Mouse (Mus musculus): Measurements from ENCODE around the gene A930018P22Rik. TPM values are rescaled to one million over a fixed set of nuclear protein-coding genes. Genes with fewer than 3 reads are reported as not detected.

The A930018P22Rik gene
- polyA plus RNA-seq, 1 experiment: not detected

GRCm38 (mm10) chr2:104124071-104124470, 1.5 kb downstream of the A930018P22Rik start:
- TF ChIP-seq POLR2A (IDR thresholded peaks at IDR 0.05; ENCODE audit: borderline replicate concordance, extremely low read depth, insufficient read depth, insufficient read length, poor library complexity, severe bottlenecking): no peak
- TF ChIP-seq CTCF (IDR thresholded peaks at IDR 0.05; ENCODE audit: borderline replicate concordance, extremely low read depth, insufficient read depth, insufficient read length): no peak
- no peak for DNase-seq (ENCODE audit: low read depth)

- DNase-seq (ENCODE audit: low read depth): no peak
- no peak for TF ChIP-seq POLR2A (IDR thresholded peaks at IDR 0.05; ENCODE audit: borderline replicate concordance, extremely low read depth, insufficient read depth, insufficient read length, poor library complexity, severe bottlenecking)
Observed at GRCm38 (mm10) chr2:104128803-104129531, 6.4 kb downstream of the A930018P22Rik start.

DNA sequence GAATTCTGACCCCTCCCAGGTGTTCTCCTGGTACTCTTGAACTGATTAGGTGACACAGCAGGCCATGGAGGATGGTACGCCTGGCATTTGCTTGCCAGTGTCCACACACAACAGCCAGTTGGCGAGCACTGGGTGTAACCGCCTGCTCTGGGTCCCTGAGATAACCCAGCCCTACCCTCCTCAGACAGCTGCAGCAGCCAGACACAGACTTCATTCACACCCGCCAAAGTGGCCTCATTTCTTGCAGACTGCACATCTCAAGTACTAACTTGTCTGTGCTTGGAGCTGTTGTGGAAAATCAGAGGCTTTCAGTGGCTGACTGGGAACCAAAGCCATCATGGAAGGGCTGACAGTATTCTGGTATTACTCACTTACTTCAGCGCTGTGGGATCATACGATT, 7.6 kb downstream of the A930018P22Rik start:
- no peak for DNase-seq (ENCODE audit: low read depth)
- TF ChIP-seq POLR2A (IDR thresholded peaks at IDR 0.05; ENCODE audit: borderline replicate concordance, extremely low read depth, insufficient read depth, insufficient read length, poor library complexity, severe bottlenecking) (no peak), CTCF (IDR thresholded peaks at IDR 0.05; ENCODE audit: borderline replicate concordance, extremely low read depth, insufficient read depth, insufficient read length) (no peak)

- DNase-seq (ENCODE audit: low read depth): no peak
- TF ChIP-seq POLR2A (IDR thresholded peaks at IDR 0.05; ENCODE audit: borderline replicate concordance, extremely low read depth, insufficient read depth, insufficient read length, poor library complexity, severe bottlenecking) (no peak), CTCF (IDR thresholded peaks at IDR 0.05; ENCODE audit: borderline replicate concordance, extremely low read depth, insufficient read depth, insufficient read length) (peak; percentile 60)
Observed at GRCm38 (mm10) chr2:104130969-104131368, 8.4 kb downstream of the A930018P22Rik start.

DNA sequence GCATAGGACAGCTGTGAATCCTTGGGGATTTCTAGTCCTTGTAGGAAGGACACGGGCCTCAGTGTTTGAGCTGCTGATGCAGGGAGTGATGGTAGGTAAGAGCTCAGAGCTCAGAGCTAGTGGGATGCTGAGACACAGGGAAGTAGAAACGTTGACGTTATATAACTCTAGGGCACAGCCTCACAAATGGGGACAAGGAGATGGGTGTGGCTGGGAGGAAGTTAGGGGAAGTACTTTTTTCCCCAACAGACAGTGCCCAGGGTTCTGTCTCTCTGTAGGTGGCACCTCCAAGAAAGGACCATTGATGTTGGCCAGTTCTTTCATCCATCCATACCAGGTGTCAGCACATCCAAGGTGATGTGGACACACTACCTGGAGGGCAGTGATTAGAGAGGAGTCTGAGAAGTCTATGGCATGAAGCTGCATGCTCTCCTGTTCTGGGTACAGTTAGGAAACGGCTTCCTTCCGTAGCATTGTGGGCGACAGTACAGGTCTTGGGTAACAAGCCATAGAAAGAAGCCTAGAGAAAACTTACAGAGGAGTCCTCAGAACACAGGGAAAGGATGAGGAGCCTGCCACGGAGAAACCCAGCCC, 9.8 kb downstream of the A930018P22Rik start:
- TF ChIP-seq CTCF (IDR thresholded peaks at IDR 0.05; ENCODE audit: borderline replicate concordance, extremely low read depth, insufficient read depth, insufficient read length): no peak
- no peak for DNase-seq (ENCODE audit: low read depth)

- TF ChIP-seq POLR2A (IDR thresholded peaks at IDR 0.05; ENCODE audit: borderline replicate concordance, extremely low read depth, insufficient read depth, insufficient read length, poor library complexity, severe bottlenecking) (no peak), CTCF (IDR thresholded peaks at IDR 0.05; ENCODE audit: borderline replicate concordance, extremely low read depth, insufficient read depth, insufficient read length) (no peak)
Observed at GRCm38 (mm10) chr2:104133042-104133810, 10.7 kb downstream of the A930018P22Rik start.

GRCm38 (mm10) chr2:104134150-104135056, 11.8 kb downstream of the A930018P22Rik start:
- peak; percentile 93 for DNase-seq (ENCODE audit: low read depth)
- peak; percentile 88 for TF ChIP-seq CTCF (IDR thresholded peaks at IDR 0.05; ENCODE audit: borderline replicate concordance, extremely low read depth, insufficient read depth, insufficient read length)
- TF ChIP-seq POLR2A (IDR thresholded peaks at IDR 0.05; ENCODE audit: borderline replicate concordance, extremely low read depth, insufficient read depth, insufficient read length, poor library complexity, severe bottlenecking): no peak

More at GRCm38 (mm10) chr2:104133042-104133810, 10.7 kb downstream of the A930018P22Rik start:
- no peak for DNase-seq (ENCODE audit: low read depth)

GRCm38 (mm10) chr2:104135920-104136319, 13.4 kb downstream of the A930018P22Rik start:
- no peak for DNase-seq (ENCODE audit: low read depth)
- TF ChIP-seq POLR2A (IDR thresholded peaks at IDR 0.05; ENCODE audit: borderline replicate concordance, extremely low read depth, insufficient read depth, insufficient read length, poor library complexity, severe bottlenecking) (no peak), CTCF (IDR thresholded peaks at IDR 0.05; ENCODE audit: borderline replicate concordance, extremely low read depth, insufficient read depth, insufficient read length) (no peak)

- no peak for DNase-seq (ENCODE audit: low read depth)
- no peak for TF ChIP-seq POLR2A (IDR thresholded peaks at IDR 0.05; ENCODE audit: borderline replicate concordance, extremely low read depth, insufficient read depth, insufficient read length, poor library complexity, severe bottlenecking)
- no peak for TF ChIP-seq CTCF (IDR thresholded peaks at IDR 0.05; ENCODE audit: borderline replicate concordance, extremely low read depth, insufficient read depth, insufficient read length)
Observed at GRCm38 (mm10) chr2:104142140-104142539, 19.6 kb downstream of the A930018P22Rik start.

- TF ChIP-seq CTCF (IDR thresholded peaks at IDR 0.05; ENCODE audit: borderline replicate concordance, extremely low read depth, insufficient read depth, insufficient read length) (no peak), POLR2A (IDR thresholded peaks at IDR 0.05; ENCODE audit: borderline replicate concordance, extremely low read depth, insufficient read depth, insufficient read length, poor library complexity, severe bottlenecking) (no peak)
Observed at GRCm38 (mm10) chr2:104144004-104144403, 21.4 kb downstream of the A930018P22Rik start.

DNA sequence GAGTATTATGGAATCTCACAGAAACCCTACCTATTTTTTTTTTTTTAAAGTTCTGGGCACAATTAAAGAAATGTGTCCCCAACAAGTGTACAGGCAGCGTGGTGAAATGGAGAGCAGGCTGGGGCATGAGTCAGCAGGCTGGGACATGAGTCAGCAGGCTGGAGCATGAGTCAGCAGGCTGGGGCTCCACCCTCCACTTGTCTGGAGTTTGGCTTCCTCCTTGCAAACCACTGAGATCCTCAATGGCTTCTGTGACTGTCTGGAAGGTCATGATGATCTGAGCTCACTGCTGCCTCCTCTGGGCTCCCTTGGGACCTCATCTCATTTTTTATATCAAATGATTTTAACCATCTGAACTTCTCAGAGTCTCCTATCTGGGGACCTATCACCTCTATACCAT, 23.4 kb downstream of the A930018P22Rik start:
- TF ChIP-seq CTCF (IDR thresholded peaks at IDR 0.05; ENCODE audit: borderline replicate concordance, extremely low read depth, insufficient read depth, insufficient read length) (no peak), POLR2A (IDR thresholded peaks at IDR 0.05; ENCODE audit: borderline replicate concordance, extremely low read depth, insufficient read depth, insufficient read length, poor library complexity, severe bottlenecking) (no peak)
- DNase-seq (ENCODE audit: low read depth): no peak

More at GRCm38 (mm10) chr2:104144004-104144403, 21.4 kb downstream of the A930018P22Rik start:
- DNase-seq (ENCODE audit: low read depth): no peak

Data from brain, embryonic 14.5 days (tissue).